Mouse (Mus musculus): ENCODE measurements around the gene Batf. TPM values are rescaled to one million over a fixed set of nuclear protein-coding genes. Genes with fewer than 3 reads are reported as not detected.

Gene Batf
- polyA plus RNA-seq, 2 experiments from 2014 or later: 162 to 234 TPM

DNA sequence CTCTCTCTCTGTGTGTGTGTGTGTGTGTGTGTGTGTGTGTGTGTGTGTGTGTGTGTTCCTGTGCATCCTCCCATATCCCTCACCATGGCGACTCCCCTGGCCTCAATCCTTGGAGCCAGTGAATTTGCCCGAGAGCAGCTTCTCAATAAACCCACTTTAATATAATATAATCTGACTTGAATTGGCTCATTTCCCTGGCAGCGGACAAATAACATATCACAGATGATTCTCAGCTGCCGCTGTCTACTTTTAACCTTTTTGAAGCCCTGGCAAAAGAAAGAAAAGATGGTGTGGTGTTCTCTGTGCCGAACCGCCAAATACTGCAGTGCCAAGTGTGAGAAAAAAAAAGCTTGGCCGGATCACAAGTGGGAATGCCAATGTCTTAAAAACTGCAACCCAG is 41.7 kb downstream of the Batf start:
- no peak for ATAC-seq

DNA sequence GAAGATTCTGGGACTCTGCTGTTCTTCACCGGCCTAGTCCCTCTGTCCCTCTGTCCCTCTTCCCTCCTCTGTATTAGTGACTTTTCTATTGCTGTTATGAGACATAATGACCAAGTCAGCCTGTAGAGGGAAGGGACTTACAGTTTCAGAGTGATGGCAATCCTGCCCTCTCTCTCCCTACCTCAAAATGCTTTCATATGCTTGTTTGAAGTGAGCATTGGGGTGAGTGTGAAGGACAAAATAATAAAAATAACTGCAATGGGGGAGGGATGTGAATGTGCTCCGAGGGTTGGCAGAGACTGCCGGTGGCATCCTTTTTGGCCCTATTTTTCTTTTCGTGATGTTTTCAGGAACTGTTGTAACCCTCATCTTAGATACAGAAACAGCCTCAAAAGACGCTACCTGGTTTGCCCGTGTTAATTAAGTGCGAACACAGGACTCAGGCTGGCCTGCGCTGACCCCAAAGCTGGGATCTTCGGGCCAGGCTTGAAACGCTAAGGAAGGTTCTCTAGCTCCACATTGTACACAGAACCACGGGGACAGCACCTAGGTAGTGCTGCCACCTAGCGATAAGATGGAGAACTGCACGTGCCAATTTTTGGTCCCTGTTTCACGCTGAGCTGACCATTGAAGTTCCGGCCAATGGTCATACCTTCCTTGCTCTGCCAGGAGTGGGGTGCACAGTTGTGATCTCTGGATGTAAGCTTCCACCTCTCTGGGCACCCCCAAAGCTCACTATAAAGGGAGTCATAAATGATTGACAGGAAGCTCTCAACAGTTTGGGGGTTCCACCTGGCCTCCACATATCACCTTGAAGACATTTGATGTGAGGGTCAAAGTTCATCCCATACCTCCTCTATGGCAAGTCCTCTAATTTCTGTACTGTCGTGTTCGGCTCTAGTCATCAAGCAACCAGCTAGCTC is 42.8 kb downstream of the Batf start:
- peak; percentile 69 for ATAC-seq

DNA sequence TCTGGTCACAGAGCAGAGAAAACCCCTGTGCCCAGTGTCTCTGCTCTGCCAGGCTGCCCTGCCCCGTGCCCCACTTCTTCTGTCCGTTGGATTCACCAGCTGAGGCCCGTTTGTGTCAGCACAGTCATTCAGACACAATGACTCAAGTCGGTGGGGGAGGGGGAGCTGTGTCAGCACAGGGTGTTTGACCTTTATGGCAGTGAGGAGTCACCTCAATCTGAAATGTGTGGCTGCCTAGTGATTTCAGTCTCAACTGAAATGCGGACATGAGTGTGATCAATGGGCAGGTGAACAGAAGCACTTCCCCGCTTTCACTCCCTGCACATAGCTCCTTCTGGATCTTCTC is 43.4 kb downstream of the Batf start:
- peak; percentile 43 for ATAC-seq

DNA sequence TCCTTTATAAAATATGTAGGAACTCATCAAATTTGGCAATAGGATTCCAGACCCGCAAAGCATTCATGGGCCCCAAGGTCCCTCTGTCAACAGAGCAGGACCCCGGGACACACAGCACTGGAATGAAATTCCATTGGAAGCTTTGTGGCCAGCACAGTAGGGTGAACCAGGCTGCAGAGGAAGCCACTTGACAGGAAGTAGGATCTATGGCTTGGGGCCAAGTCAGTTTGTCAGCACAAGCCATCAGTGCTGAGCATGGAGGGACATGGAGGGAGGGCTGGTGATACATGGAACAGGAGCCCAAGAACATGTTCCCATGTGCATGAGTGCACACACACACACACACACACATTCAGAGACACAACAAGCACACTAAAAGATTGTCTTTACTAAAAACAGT is 49.7 kb downstream of the Batf start:
- no peak for ATAC-seq

DNA sequence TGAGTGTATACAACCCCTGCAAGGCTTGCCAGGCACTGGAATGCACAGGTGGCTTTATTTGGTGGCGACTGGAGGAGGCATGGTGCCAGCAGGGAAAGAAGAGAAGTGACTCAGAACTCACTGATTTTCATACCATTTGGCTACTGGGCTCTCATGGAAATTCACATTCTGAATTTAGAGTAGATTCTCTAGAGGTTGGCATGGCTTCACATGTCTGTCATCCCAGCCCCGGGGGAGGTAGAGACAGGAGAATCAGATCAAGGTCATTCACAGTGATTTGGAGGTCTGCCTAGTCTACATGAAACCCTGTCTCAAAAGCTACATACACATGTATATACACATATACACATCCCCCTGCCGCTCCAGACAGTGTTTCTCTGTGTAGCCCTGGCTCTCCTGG is 50.5 kb downstream of the Batf start:
- ATAC-seq: no peak

DNA sequence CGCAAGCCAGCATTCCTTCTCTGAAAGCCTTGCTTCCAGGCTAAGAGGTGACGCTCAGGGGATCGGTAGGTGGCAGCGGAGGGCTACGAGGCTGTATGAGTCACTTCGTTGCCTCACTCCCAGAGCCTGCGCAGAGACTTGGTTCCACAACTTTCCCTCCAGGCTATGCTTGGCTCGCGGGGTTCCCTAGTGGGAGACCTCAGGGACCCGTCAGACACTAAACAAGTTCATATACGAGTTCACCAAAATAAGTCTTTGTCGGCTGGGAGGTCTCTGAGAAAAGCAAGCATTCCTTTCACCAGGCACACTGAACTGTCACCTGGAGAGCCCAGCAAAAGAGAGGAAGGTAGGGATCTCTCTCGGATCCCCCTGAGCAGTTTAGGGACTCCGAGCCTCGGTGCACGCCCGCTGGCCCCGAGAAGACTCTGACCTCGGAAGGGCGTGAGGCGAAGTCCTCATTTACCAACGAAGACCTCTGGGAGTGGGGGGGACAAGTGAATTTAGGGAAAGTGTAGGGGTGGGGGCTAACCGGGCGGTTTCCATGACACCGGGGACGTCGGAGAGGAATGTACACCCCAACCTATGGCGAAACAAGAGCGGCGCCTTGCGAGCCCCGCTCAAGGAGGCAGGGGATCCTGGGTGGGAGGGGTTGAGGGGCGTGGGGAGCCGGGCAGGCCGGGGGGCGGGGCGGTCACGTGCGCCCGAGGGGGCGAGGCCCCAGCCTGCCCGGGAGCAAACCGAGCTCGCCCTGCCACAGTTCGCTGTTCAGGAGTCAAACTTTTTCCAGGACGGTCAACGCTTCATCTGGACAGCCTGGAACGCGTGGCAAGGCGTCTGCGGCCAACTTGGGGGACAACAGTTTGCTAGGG is 59.6 kb downstream of the Batf start, which contains the start of gene Flvcr2:
Gene Flvcr2 (plus strand): TSS at position 713 of the 869 bp plus-strand sequence.
- ATAC-seq: peak; percentile 62

DNA sequence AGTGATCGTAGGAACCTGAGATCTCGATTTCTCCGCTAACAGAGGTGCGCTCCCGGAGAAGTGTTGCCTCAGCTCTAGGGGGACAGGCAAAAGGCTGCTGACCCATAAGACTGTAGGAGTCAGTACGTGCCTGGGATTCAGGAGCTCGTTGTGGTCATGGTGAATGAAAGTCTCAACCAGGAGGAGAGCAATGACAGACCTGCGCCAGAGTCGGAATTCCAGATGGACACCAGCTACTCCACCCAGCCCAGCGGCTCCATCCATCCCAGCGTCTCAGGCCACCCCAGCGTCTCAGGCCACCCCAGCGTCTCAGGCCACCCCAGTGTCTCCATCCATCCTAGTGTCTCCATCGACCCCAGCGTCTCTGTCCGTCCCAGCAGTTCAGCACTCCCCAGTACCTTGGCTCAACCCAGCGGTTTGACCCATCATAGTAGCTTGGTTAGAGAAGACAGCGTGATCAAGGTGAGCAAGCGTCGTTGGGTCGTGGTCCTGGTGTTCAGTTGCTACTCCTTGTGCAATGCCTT is 60.3 kb downstream of the Batf start:
- no peak for ATAC-seq

DNA sequence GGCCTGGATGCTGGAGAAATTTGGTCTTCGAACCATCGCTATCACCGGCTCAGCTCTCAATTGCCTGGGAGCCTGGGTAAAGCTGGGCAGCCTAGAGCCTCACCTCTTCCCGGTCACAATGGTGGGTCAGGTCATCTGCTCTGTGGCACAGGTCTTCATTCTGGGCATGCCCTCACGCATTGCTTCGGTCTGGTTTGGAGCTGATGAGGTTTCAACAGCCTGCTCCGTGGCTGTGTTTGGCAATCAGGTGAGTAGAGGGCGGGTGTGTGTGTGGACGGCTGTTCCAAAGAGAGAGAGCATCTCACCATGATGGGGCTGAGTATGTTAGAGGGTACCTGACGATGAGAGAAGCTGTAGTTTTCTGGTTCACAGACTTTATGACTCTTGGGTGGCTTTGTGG is 60.9 kb downstream of the Batf start:
- ATAC-seq: no peak

DNA sequence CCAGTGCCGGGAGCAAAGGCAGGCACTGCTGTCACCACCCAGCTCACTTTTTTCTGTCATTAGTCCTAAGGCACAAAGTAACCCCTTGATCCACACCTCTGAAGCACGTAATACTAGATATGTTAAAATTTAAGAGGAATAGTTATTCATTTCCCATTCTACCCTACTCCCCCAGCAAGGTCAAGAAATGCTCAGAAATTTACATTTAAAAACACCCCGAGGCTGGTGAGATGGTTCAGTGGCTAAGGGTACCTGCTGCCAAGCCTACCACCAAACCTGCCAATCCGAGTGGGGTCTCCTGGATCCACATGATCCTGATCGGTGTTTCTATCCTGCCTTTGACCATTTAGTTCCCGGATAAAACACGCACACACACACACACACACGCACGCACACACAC is 63.4 kb downstream of the Batf start:
- no peak for ATAC-seq

DNA sequence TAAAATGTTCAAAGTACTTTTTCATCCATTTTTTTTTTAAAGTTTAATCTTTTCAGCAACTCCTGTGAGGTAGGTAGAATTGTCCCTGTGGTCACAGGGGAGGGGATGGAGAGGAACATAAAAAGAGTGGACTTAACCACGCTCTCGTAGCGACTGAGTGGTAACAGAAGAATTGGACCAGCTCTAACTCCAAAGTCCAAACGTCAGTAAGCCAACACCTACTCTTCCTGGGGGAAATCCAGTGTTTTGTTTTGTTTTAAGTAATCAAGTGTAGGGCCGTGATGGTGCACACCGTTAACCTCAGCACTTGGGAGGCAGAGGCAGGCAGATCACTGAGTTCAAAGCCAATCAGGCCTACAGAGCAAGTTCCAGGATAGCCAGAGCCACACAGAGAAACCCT is 65.6 kb downstream of the Batf start:
- no peak for ATAC-seq

DNA sequence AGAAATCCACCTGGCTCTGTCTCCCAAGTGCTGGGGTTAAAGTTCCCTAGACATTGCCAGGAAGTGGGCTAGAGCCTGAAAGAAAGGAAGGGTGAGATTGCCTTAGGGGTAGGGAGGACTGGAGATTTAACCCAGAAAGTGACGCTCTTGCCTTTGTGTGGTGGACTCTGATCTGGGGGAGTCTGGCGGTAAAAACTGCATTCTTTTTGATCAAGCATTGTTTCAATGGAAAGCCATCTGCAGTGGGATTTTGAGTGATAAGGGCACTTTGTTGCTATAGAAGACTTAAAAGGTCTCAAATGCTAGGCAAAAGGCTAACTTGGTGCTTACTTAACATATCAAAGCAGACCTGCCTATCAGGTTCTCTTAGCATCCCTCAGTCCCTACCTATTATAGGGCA is 66.8 kb downstream of the Batf start:
- no peak for ATAC-seq

DNA sequence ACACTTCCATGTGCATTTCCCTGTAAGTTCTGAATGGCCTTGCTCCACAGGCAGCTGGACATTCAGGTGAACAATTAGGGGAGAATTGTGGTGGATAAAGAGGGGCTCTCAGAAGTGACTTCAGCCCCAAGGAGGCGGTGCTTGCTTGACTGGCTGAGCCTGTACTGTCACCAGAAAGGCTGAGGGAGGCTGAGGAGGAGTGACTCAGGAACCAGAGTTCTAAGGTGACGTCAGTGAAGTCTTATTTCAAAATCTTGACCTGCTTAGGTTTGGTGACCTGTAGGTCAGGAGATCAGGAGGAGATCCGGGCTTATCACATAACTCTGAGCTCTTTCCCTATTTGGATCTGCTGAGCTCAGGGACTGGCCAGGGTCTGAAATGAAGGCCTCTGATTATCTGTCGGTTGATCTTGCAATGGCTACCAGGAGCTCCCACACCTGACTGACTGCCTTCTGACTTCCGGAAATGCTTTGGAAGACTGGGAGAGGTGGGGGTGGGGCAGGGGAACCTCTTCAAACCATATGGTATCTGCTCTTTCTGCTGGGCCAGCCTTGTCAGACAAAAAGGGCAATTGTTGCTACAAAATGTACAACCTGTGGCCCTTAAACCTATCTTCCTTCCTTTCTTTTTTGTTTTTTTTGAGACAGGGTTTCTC is 68.3 kb downstream of the Batf start:
- no peak for ATAC-seq

DNA sequence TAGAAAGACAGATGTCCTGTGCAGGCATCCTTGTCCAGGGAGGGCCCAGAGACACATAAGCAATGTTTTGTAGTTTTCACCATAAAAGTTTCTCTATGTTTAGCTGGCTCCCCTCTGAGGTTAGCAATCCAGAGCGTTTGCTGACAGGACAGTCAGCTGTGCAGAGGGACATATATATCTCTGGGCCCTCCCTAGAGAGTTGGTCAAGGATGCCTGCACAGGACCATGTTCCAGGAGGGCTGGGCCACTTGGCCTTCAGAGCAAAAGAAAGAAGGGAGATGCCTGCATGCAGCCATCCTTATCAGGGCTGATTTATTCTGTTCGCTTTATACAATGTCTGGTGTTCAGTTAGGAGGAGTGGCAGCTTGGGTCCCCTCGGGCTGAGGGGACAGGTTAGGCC is 70.0 kb downstream of the Batf start:
- no peak for ATAC-seq

DNA sequence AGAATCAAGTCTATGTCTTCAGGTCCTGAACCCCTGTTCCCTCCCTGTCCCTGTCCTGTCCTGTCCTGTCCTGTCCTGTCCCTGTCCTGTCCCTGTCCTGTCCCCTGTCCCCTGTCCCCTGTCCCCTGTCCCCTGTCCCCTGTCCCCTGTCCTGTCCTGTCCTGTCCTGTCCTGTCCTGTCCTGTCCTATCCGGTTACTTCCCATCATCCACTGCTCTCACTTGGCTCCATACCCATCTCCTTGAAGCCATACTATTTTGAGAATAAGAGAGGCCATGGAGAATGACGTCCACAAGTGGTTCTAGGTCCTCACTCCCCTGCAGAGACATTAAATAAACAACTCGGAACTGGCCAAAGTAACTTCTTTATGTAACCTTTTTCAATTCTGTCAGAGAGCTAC is 70.6 kb downstream of the Batf start:
- ATAC-seq: no peak

Other genes with a start within 250 kb of the Batf start
- gene Fos, start 212.8 kb upstream of the Batf start, polyA plus RNA-seq (2017; shearing (Covaris generic)): 10 to 100 TPM; 11.3 to 39.0 TPM
- gene Jdp2, start 87.6 kb upstream of the Batf start, polyA plus RNA-seq (2017; shearing (Covaris generic)): under 1 TPM in 1 of 2 experiments, not detected in 1; 0.20 TPM
- under 1 TPM; 0.39 to 0.89 TPM for gene Flvcr2, start 59.9 kb downstream of the Batf start, polyA plus RNA-seq (2017; shearing (Covaris generic))
- 100 to 1,000 TPM; 140 to 169 TPM for gene Erg28, start 137.9 kb downstream of the Batf start, polyA plus RNA-seq (2017; shearing (Covaris generic))
- gene Ttll5, start 138.0 kb downstream of the Batf start, polyA plus RNA-seq (2017; shearing (Covaris generic)): 10 to 100 TPM in 1 of 2 experiments, 1 to 10 TPM in 1; 8.3 to 11.0 TPM

All from CD4-positive, CD25-positive, alpha-beta regulatory T cell, adult 4 months (primary cell).